Mouse (Mus musculus) stomach, postnatal 0 days (tissue): ENCODE data around the gene Setdb1.

Experiments
- CTCF ChIP-seq: IDR thresholded peaks from 2 replicates; pipeline ENCODE4 v1.5.1; 2016; ENCODE audit warnings: antibody characterized with exemption, low read depth, mild to moderate bottlenecking, moderate library complexity
- EP300 ChIP-seq: optimal IDR thresholded peaks from 2 replicates; pipeline ENCODE3; 2016; ENCODE audit warnings: antibody characterized with exemption

- TF ChIP-seq CTCF (peak; percentile 82), EP300 (no peak)
These were observed 7.5 kb downstream of the Setdb1 start for GRCm38 (mm10) chr3:95349491-95349890.
